Mouse (Mus musculus) midbrain, embryonic 15.5 days (tissue): Measurements from ENCODE around the gene Flrt3. TPM values are rescaled to one million over a fixed set of nuclear protein-coding genes. Genes with fewer than 3 reads are reported as not detected.
A peak's percentile ranks its signal among the peaks of the same experiment; 100 is the strongest.

Experiments used
- ATAC-seq: fragments of 200-750 bp; cut with Nextera tagmentation; replicated peaks from 2 replicates; pipeline ENCODE4 v1.8.0; 2017; ENCODE audit warnings: moderate TSS enrichment
- H3K27ac ChIP-seq: fragments of 300-500 bp; sonication (generic); 2 replicates; pipeline ENCODE4 v1.5.1; 2015; ENCODE audit warnings: mild to moderate bottlenecking, inconsistent platforms
- H3K27me3 ChIP-seq: fragments of 300-500 bp; sonication (generic); replicated peaks from 2 replicates; pipeline ENCODE4 v1.6.1; 2015; ENCODE audit warnings: inconsistent platforms
- H3K36me3 ChIP-seq: fragments of 300-500 bp; sonication (generic); replicated peaks from 2 replicates; pipeline ENCODE4 v1.6.1; 2015; ENCODE audit warnings: inconsistent platforms
- H3K4me1 ChIP-seq: fragments of 300-500 bp; sonication (generic); 2 replicates; pipeline ENCODE4 v1.6.1; 2015; ENCODE audit warnings: inconsistent platforms
- H3K4me2 ChIP-seq: fragments of 300-500 bp; sonication (generic); 2 replicates; pipeline ENCODE4 v1.6.1; 2015; ENCODE audit warnings: inconsistent platforms, mild to moderate bottlenecking, moderate library complexity
- H3K4me3 ChIP-seq: fragments of 300-500 bp; sonication (generic); 2 replicates; pipeline ENCODE4 v1.5.1; 2015; ENCODE audit warnings: mild to moderate bottlenecking, inconsistent platforms
- H3K9ac ChIP-seq: fragments of 300-500 bp; sonication (generic); 2 replicates; pipeline ENCODE4 v1.6.1; 2015; ENCODE audit warnings: mild to moderate bottlenecking, inconsistent platforms
- H3K9me3 ChIP-seq: fragments of 300-500 bp; sonication (generic); 2 replicates; pipeline ENCODE4 v1.6.1; 2016; ENCODE audit warnings: inconsistent platforms
- WGBS: fragments of 180-500 bp; shearing (Covaris S2); methylation state at CpG from one replicate; pipeline ENCODE4 v1.1.7; 2015; ENCODE audit warnings: mixed read lengths; 5-methylcytosine and 5-hydroxymethylcytosine counted together
- polyA plus RNA-seq: library from polyadenylated mRNA; unstranded; fragments of >200 nt; fragmentation: Nextera tagmentation; extraction: Ambion mirVana; gene quantifications from 2 replicates; pipeline ENCODE4 v1.2.1, GENCODE M21; 2015

Flrt3 gene
- polyA plus RNA-seq, 1 experiment from 2014 or later: 43.6 TPM

GRCm38 (mm10) chr2:140673466-140673865, 2.2 kb upstream of the Flrt3 start:
- no peaks in the 10 kb centered on the region for H3K36me3 ChIP-seq
- no peak overlapping the region for H3K9ac ChIP-seq
- no peaks in the 10 kb centered on the region for H3K9me3 ChIP-seq
- no peaks in the 10 kb centered on the region for H3K27me3 ChIP-seq
- 90% methylated on average over 5 of the region's 5 CpGs for WGBS
- no peak overlapping the region for H3K4me2 ChIP-seq
- 0 out of 2 replicates have a peak, but pooled peaks cover 3% of the 10 kb centered on the region for H3K4me1 ChIP-seq
- no peak overlapping the region for H3K27ac ChIP-seq
- ATAC-seq: no peak
- H3K4me3 ChIP-seq: no peak overlapping the region

DNA sequence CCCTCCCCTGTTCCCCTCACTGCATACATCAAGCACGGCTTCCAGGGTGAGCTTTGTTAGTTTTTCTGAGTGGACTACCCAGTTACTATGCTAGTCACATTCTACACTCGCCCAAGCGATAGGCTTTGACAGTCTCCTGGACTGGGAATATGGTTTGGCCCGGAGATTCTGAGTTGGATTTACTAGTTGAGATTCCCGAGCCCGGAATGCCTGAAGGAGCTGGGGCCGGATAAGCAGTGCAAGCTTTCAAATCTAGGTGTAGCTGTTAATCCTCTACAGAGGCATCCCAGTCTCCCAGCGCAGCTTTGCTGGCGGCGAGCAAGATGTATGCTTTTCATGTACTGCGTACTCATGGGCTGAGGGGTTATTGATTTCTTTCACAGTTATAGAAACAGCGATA, 812 bp downstream of the Flrt3 start:
- Histone ChIP-seq H3K27me3 (no peaks in the 10 kb centered on the region), H3K4me2 (peak overlapping the region; percentile 48), H3K27ac (peak overlapping the region; percentile 83), H3K4me1 (peaks cover 22% of the 10 kb centered on the region), H3K9ac (peak overlapping the region; percentile 62), H3K9me3 (no peaks in the 10 kb centered on the region), H3K36me3 (no peaks in the 10 kb centered on the region), H3K4me3 (peak overlapping the region; percentile 60)
- ATAC-seq: peak; percentile 69
- WGBS: under 1% methylated on average over 12 of the region's 12 CpGs

DNA sequence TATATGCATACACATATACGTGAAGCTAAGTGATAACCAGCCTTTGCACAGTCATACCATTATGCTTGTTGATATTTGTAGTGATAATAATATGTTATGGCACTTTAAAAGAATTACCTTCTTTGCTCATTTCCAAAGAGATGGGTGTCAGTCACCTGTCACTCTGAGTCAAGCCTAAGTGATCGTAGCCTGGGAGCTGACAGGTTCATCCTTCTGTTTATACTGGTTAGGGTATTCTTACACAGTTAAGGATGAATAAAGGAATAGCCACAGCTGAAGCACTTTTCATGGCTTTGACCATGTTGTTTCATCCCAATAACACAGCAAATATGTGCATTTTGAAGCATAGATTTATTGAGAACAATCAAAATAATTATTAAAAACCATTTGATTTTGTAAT, 1.5 kb downstream of the Flrt3 start:
- Histone ChIP-seq H3K9ac (peak overlapping the region; percentile 62; the same call in 1 of the 2 replicates), H3K36me3 (no peaks in the 10 kb centered on the region), H3K4me3 (peak overlapping the region; percentile 60), H3K9me3 (no peaks in the 10 kb centered on the region), H3K27ac (peak overlapping the region; percentile 83), H3K4me2 (peak overlapping the region; percentile 48), H3K4me1 (peaks cover 26% of the 10 kb centered on the region), H3K27me3 (no peaks in the 10 kb centered on the region)
- 8% methylated on average over 2 of the region's 2 CpGs for WGBS
- no peak for ATAC-seq

DNA sequence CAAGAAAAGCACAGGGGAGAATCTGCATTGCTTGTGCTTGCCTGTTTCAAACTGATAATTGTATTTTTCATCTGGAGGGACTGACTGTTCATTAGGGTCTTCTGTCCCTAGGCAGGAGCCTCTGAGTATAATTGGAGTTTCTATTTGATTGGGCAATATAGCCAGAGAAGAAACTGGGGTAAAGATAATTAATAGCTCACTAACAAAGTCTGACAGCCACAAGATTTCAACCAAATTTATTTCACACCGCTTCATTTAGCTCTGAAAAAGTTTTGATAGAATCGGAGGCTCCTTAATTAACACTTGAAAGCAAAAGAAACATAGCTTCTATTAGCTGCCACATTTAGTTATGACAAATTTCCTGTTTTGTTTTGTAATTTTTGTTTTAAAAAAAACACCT, 2.2 kb downstream of the Flrt3 start:
- H3K36me3 ChIP-seq: no peaks in the 10 kb centered on the region
- no peaks in the 10 kb centered on the region for H3K27me3 ChIP-seq
- H3K27ac ChIP-seq: peak overlapping the region; percentile 70
- no peaks in the 10 kb centered on the region for H3K9me3 ChIP-seq
- peak overlapping the region; percentile 48 for H3K4me2 ChIP-seq
- peaks cover 31% of the 10 kb centered on the region for H3K4me1 ChIP-seq
- no peak for ATAC-seq
- H3K9ac ChIP-seq: peak overlapping the region; percentile 37; the same call in 1 of the 2 replicates
- WGBS: 8% methylated on average over 2 of the region's 2 CpGs
- H3K4me3 ChIP-seq: peak overlapping the region; percentile 60

GRCm38 (mm10) chr2:140668311-140668710, 3.0 kb downstream of the Flrt3 start:
- 1% methylated on average over 8 of the region's 8 CpGs for WGBS
- peak overlapping the region; percentile 48 for H3K4me2 ChIP-seq
- H3K27me3 ChIP-seq: no peaks in the 10 kb centered on the region
- H3K9me3 ChIP-seq: no peaks in the 10 kb centered on the region
- H3K4me1 ChIP-seq: peaks cover 31% of the 10 kb centered on the region
- peak; percentile 70 for ATAC-seq
- peak overlapping the region; percentile 70 for H3K27ac ChIP-seq
- H3K36me3 ChIP-seq: no peaks in the 10 kb centered on the region
- peak overlapping the region; percentile 60 for H3K4me3 ChIP-seq
- peak overlapping the region; percentile 37 for H3K9ac ChIP-seq

DNA sequence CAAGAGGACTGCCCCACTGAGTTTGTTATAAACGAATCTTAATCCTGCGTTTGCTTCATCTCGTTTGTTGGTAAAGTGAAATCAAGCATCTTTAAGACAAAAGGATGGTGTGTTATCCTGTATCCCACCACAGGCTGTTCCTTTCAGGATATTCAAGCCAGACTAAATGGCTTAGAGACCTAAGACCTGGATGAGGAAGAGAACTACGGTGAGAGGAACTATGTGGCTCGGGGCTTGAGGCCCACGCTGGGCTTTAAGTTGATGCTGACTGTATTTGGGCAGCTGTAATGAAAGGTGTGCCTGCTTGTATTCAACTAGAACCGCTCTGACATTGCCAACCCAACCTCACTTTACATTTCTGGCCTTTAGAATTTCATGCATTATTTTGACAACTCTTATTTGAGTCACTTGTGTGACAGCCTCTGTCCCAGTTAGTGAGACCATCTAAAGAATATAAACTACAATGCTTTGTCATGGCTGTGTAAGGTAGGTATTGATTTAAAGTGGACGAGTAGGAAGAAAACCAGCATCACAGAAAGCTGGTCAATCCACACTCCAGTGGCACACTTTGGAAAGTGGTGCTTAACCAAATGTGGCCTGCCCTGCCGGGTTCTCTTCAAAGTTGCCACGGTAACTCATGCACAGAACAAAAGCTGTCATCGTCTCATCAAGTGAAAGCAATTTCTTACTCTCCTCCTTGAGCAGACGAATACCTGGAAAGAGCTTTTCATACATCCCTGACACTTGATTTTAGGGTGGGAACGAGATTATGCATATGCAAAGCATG, 3.8 kb downstream of the Flrt3 start:
- Histone ChIP-seq H3K36me3 (no peaks in the 10 kb centered on the region), H3K27me3 (no peaks in the 10 kb centered on the region), H3K4me1 (peaks cover 31% of the 10 kb centered on the region), H3K4me2 (peak overlapping the region; percentile 48), H3K9ac (peak overlapping the region; percentile 25), H3K9me3 (no peaks in the 10 kb centered on the region), H3K4me3 (peak overlapping the region; percentile 60), H3K27ac (peak overlapping the region; percentile 39)
- WGBS: 9% methylated on average over 13 of the region's 13 CpGs
- no peak for ATAC-seq

- H3K4me3 ChIP-seq: peak overlapping the region; percentile 60
- no peak for ATAC-seq
- H3K9me3 ChIP-seq: no peaks in the 10 kb centered on the region
- 14% methylated on average over 7 of the region's 7 CpGs for WGBS
- 0 out of 2 replicates have a peak overlapping the region, but pooled peaks have one; percentile 29 for H3K27ac ChIP-seq
- no peaks in the 10 kb centered on the region for H3K27me3 ChIP-seq
- peak overlapping the region; percentile 48 for H3K4me2 ChIP-seq
- H3K4me1 ChIP-seq: peaks cover 31% of the 10 kb centered on the region
- H3K36me3 ChIP-seq: no peaks in the 10 kb centered on the region
- H3K9ac ChIP-seq: peak overlapping the region; percentile 25
Observed at GRCm38 (mm10) chr2:140666846-140667245, 4.4 kb downstream of the Flrt3 start.

- Histone ChIP-seq H3K4me3 (no peak overlapping the region), H3K36me3 (peaks cover 15% of the 10 kb centered on the region; the same call in 1 of the 2 replicates), H3K9ac (no peak overlapping the region), H3K27me3 (no peaks in the 10 kb centered on the region), H3K9me3 (no peaks in the 10 kb centered on the region), H3K27ac (no peak overlapping the region), H3K4me2 (no peak overlapping the region), H3K4me1 (peaks cover 27% of the 10 kb centered on the region)
- no peak for ATAC-seq
- 87% methylated on average over 4 of the region's 4 CpGs for WGBS
Observed at GRCm38 (mm10) chr2:140664381-140664780, 6.9 kb downstream of the Flrt3 start.

- H3K9ac ChIP-seq: no peak overlapping the region
- no peak overlapping the region for H3K4me3 ChIP-seq
- WGBS: 90% methylated on average over 5 of the region's 5 CpGs
- no peaks in the 10 kb centered on the region for H3K27me3 ChIP-seq
- peaks cover 26% of the 10 kb centered on the region for H3K4me1 ChIP-seq
- no peaks in the 10 kb centered on the region for H3K9me3 ChIP-seq
- H3K27ac ChIP-seq: no peak overlapping the region
- no peak overlapping the region for H3K4me2 ChIP-seq
- peaks cover 15% of the 10 kb centered on the region; the same call in 1 of the 2 replicates for H3K36me3 ChIP-seq
- no peak for ATAC-seq
Observed at GRCm38 (mm10) chr2:140662673-140663072, 8.6 kb downstream of the Flrt3 start.

- no peak overlapping the region for H3K4me3 ChIP-seq
- ATAC-seq: 0 out of 2 replicates have a peak, but pooled peaks have one; percentile 66
- H3K4me2 ChIP-seq: no peak overlapping the region
- no peak overlapping the region for H3K27ac ChIP-seq
- H3K9ac ChIP-seq: no peak overlapping the region
- no peaks in the 10 kb centered on the region for H3K36me3 ChIP-seq
- H3K9me3 ChIP-seq: no peaks in the 10 kb centered on the region
- H3K4me1 ChIP-seq: no peaks in the 10 kb centered on the region
- H3K27me3 ChIP-seq: no peaks in the 10 kb centered on the region
- WGBS: 24% methylated on average over 2 of the region's 2 CpGs
Observed at GRCm38 (mm10) chr2:140653978-140654377, 17.3 kb downstream of the Flrt3 start.

- Histone ChIP-seq H3K9me3 (no peaks in the 10 kb centered on the region), H3K27ac (no peak overlapping the region), H3K4me3 (no peak overlapping the region), H3K4me2 (no peak overlapping the region), H3K36me3 (no peaks in the 10 kb centered on the region), H3K27me3 (no peaks in the 10 kb centered on the region), H3K9ac (no peak overlapping the region), H3K4me1 (no peaks in the 10 kb centered on the region)
- ATAC-seq: peak; percentile 70; the same call in 1 of the 2 replicates
Observed at GRCm38 (mm10) chr2:140653481-140653880, 17.8 kb downstream of the Flrt3 start.

DNA sequence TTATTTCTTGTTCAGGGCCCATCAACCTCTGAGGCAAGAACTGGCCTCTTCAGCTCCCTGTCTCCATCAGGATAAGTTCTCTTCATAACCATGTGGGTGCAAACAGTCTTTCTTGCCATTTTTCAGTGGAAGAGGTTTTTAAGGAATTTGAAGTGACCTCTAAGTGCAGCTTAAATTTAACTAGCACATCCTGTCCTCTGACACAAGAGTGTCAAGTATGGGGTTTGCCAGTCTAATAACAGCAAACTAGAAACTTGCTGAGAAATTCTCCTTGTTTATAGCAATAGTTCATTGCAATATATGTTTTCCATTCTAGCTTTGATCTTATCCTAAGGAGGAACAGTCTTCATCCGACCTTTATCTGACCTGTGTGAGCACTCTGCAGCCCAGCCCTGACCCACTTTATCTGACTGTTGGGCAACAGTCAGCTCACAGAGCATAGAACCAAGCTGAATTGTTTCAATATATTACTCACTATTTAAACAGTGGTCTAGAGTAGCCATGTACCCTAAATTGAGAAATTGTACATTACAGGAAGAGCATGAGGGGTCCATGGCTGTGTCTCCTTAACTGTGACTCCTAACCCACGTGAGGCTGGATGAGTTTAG, 49.4 kb downstream of the Flrt3 start:
- Histone ChIP-seq H3K4me1 (no peaks in the 10 kb centered on the region), H3K9me3 (no peaks in the 10 kb centered on the region), H3K9ac (no peak overlapping the region), H3K36me3 (no peaks in the 10 kb centered on the region), H3K27ac (no peak overlapping the region), H3K4me3 (no peak overlapping the region), H3K27me3 (no peaks in the 10 kb centered on the region), H3K4me2 (no peak overlapping the region)
- WGBS: 80% methylated on average over 2 of the region's 2 CpGs
- no peak for ATAC-seq
